Mouse (Mus musculus) liver (tissue): ENCODE results near the gene Ms4a4b.
"Not testable (repeated sequence)": the region's sequence is repeated elsewhere in the genome, so short reads cannot be mapped to it uniquely, and the experiment has no call there.

ENCODE experiments used
- DNase-seq: peaks from one replicate; pipeline ENCODE4 v3.0.0-alpha.2; 2020; ENCODE audit warnings: mixed read lengths

Ms4a4b gene

DNA sequence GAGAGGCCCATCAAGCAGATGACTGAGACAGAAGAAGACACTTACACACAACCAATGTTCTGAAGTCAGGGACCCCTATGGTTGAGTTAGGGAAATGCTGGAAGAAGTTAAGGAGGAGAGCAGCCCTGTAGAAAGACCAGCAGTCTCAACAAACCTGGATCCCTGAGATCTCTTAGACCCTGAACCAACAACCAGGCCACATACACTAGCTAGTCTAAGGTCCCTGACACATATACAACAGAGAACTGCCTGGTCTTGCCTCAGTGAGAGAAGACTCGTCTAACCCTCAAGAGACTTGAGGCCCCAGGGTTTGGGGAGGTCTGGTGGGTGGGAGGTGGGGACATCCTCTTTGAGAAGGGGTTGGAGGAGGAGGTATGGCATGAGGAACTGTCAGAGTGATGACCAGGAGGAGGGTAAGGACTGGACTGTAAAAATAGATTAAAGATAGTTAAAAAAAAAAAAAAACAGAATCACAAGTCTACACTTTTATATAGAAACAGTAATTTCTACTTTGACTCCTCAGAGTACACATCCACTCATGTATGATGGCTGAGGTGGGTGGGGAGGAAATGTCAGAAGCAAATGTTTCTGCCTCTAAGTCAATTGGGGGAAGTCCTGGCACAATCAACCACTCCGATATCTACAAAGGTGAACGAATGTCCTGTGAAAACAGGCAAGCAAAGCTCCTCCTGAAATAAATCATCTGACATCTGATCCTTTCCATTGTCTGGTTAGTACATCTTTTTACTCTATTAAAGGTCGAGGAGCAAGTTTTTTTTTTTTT, 48.2 kb downstream of the Ms4a4b start:
- DNase-seq, result no peak

DNA sequence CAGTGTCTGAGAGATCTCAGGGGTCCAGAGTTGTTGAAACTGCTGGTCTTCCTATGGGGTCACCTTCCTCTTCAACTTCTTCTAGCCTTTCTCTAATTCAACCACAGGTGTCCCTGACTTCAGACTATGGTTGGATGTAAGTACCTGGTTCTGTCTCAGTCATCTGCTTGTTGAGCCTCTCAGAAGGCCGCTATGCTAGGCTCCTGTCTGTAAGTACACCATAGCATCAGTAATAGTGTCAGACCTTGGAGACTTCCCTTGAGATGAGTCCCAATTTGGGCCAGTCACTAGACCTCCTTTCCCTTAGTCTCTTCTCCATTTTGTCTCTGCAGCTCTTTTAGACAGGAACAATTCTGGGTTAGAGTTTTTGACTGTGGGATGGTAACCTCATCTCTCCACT, 49.3 kb downstream of the Ms4a4b start:
- no peak for DNase-seq

DNA sequence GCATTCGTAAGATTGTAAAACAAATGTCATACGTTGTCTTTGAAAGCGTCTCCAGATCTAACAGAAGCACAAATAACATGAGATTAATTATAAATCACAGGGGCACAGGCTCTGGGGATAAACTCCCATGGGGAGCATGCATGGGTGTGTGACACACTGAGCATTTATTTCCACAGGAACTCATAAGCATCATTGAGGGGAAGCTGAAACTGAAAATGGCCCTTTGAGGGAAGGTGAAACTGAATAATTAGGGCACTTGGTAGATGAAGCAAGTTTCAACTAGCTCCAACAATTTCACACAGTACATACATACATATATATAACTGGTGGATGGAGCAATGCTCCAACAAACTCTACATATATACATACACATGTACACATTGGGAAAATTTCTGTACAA, 51.2 kb downstream of the Ms4a4b start:
- DNase-seq, result no peak

DNA sequence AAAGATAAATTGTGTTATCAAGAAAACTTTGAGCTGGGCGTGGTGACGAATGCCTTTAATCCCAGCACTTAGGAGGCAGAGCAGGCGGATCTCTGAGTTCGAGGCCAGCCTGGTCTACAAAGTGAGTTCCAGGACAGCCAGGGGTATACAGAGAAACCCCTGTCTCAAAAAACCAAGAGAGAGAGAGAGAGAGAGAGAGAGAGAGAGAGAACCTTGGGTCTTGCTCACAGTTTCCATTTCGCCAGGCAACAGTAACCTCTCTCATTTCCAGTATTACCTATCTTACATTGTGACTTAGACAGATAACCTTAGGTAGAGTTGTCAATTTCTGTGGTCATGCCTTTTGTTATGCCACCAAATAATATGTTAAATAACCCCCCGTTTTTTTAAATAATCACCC, 53.0 kb downstream of the Ms4a4b start:
- no peak for DNase-seq

- not testable (repeated sequence) for DNase-seq
Observed at GRCm38 (mm10) chr19:11497300-11497699, 53.9 kb downstream of the Ms4a4b start.

GRCm38 (mm10) chr19:11500796-11501195, 57.4 kb downstream of the Ms4a4b start:
- no peak for DNase-seq

- no peak for DNase-seq
Observed at GRCm38 (mm10) chr19:11501326-11501725, 58.0 kb downstream of the Ms4a4b start.

DNA sequence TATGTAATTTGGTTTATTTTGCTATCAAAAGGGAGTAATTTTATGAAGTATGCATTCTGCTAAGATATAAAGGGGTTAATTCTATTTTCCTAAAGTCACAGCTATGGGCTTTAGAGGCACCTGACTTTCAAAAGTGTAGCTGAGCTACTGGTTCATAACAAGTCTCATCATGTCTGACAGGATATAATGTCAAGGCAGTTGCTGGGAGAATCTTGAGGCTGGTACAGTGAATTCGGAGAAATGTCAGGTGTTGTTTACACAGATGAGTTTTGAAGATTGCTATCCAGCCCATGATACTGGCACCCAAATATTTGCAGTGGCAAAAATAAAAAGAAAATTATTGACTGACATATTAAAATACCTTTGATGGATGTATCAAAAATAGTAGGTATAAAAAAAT, 61.5 kb downstream of the Ms4a4b start:
- no peak for DNase-seq

DNA sequence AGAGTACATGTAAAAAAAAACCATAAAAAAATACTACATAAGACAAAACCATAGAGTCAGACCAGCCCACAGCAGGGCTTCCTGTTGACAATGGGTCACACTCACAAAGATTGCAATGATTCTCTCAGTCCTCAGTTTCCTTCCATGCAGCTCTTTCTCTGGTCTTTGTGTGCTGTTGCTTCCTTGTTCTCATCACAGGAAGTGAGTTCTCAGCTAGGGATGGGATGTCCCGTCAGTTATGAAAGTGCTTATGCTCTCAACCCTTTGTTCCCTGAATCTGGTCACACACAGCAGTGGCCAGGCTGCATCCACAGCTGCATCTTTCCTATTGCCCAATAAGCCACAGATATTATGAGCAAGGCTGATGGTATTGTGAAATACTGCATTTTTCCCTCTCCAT, 70.1 kb downstream of the Ms4a4b start:
- no peak for DNase-seq

DNA sequence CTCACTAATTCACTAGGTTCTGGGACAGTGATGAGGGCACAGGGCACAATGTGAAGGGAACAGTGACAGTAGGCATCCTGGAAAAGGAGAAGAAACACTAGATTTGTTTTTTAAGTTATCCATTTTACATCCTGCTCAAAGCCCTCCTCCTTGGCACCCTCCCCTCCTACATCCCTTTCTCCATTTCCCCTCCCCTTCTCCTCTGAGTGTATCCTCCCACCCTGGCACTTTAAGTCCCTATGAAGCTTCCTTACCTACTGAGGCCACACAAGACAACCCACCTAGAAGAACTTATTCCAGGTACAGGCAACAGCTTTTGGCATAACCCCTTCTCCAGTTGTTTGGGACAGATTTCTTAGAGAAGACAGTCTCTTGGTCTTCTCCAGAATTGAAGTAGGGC, 72.9 kb downstream of the Ms4a4b start, which contains the start of gene Ms4a6b:
Gene Ms4a6b, plus strand, starts transcription at position 267 of the 400 bp plus-strand sequence.
- no peak for DNase-seq
